Mouse (Mus musculus) hindbrain, embryonic 13.5 days (tissue): ENCODE data around the gene Fntb. TPM values are rescaled to one million over a fixed set of nuclear protein-coding genes. Genes with fewer than 3 reads are reported as not detected.

Source experiments
- ATAC-seq: fragments of 200-750 bp; cut with Nextera tagmentation; 2 replicates; pipeline ENCODE4 v1.8.0; 2017; ENCODE audit warnings: moderate TSS enrichment; ENCODE audit not compliant: low FRiP score
- H3K27ac ChIP-seq: fragments of 300-500 bp; sonication (generic); 2 replicates; pipeline ENCODE4 v1.5.1; 2015; ENCODE audit warnings: inconsistent platforms, mild to moderate bottlenecking, moderate library complexity
- H3K27me3 ChIP-seq: fragments of 300-500 bp; sonication (generic); 2 replicates; pipeline ENCODE4 v1.6.1; 2015; ENCODE audit warnings: mild to moderate bottlenecking, inconsistent platforms
- H3K36me3 ChIP-seq: fragments of 300-500 bp; sonication (generic); 2 replicates; pipeline ENCODE4 v1.6.1; 2015; ENCODE audit warnings: mild to moderate bottlenecking, inconsistent platforms
- H3K4me1 ChIP-seq: fragments of 300-500 bp; sonication (generic); replicated peaks from 2 replicates; pipeline ENCODE4 v1.6.1; 2015; ENCODE audit warnings: inconsistent platforms
- H3K4me2 ChIP-seq: fragments of 300-500 bp; sonication (generic); 2 replicates; pipeline ENCODE4 v1.6.1; 2015; ENCODE audit warnings: inconsistent platforms, mild to moderate bottlenecking, moderate library complexity
- H3K4me3 ChIP-seq: fragments of 300-500 bp; sonication (generic); 2 replicates; pipeline ENCODE4 v1.5.1; 2015; ENCODE audit warnings: mild to moderate bottlenecking, inconsistent platforms
- H3K9ac ChIP-seq: fragments of 300-500 bp; sonication (generic); 2 replicates; pipeline ENCODE4 v1.6.1; 2015; ENCODE audit warnings: mild to moderate bottlenecking, inconsistent platforms
- H3K9me3 ChIP-seq: fragments of 300-500 bp; sonication (generic); 2 replicates; pipeline ENCODE4 v1.6.1; 2016; ENCODE audit warnings: inconsistent platforms
- WGBS: fragments of 180-500 bp; shearing (Covaris S2); methylation state at CpG from one replicate; pipeline ENCODE4 v1.1.7; 2015; 5-methylcytosine and 5-hydroxymethylcytosine counted together
- polyA plus RNA-seq: library from polyadenylated mRNA; unstranded; fragments of >200 nt; fragmentation: Nextera tagmentation; extraction: Ambion mirVana; gene quantifications from 2 replicates; pipeline ENCODE4 v1.2.1, GENCODE M21; 2015

Gene Fntb
- 33.3 and 37.3 TPM in 2 replicates for polyA plus RNA-seq

DNA sequence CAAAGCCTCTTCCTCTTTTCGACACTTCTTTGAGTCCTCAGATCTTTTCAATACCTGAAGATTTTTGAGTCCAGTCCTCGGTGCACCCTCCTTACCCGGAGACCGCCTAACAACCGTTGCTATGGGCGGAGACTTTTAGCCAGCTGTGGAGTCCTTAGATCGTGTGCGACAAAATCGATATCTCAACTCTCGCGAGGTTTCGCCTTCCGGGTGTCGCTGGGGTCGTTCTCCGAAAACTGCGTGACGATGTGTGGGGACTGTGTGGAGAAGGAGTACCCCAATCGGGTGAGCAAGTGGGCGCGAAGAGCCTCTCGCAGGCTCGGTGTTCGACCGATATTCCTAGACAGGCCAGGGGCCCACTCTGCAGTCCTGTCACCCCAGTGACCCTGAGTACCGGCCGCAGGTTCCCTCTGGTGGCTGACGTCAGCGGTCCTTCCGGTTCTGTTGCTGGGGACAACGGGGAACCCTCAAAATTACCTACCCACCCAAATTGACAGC is at the start of gene Fntb, which contains the start of gene Churc1:
Fntb (plus strand) TSS at position 236 of the 498 bp plus-strand sequence.
Churc1 (plus strand) TSS at position 185 of the 498 bp plus-strand sequence.
- ATAC-seq = peak; percentile 97
- Histone ChIP-seq H3K27me3 (no peaks in the 10 kb centered on the region), H3K4me2 (peak within 1 kb of the TSS; percentile 66), H3K36me3 (no peaks in the 10 kb centered on the region), H3K9ac (peak within 1 kb of the TSS; percentile 84), H3K4me1 (peaks cover 13% of the 10 kb centered on the region), H3K27ac (peak within 1 kb of the TSS; percentile 88), H3K4me3 (peak within 1 kb of the TSS; percentile 63), H3K9me3 (no peaks in the 10 kb centered on the region)
- WGBS = under 1% methylated on average over 31 of the region's 31 CpGs

DNA sequence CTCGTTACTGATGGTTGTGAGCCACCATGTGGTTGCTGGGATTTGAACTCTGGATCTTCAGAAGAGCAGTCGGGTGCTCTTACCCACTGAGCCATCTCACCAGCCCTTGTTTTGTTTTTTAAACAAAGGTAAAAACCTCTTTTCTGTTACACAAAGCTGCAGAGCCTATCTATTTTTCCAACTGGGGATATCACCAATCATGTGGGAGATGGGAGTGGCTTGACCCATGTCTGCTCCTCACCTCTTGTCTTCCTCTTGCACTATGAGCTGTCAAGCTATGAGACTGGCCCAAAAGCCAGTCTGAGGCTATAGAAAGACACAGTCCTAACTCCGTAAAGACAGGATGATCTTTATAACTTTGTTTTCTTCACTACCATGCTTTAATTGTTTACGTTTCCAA is 47.0 kb upstream of the Fntb start:
- ATAC-seq = no peak
- Histone ChIP-seq H3K27ac (no peak overlapping the region), H3K4me3 (no peak overlapping the region), H3K4me2 (no peak overlapping the region), H3K4me1 (no peaks in the 10 kb centered on the region), H3K36me3 (no peaks in the 10 kb centered on the region), H3K9ac (no peak overlapping the region), H3K27me3 (peaks cover 7% of the 10 kb centered on the region), H3K9me3 (no peaks in the 10 kb centered on the region)
- WGBS = 85% methylated on average over 4 of the region's 4 CpGs

DNA sequence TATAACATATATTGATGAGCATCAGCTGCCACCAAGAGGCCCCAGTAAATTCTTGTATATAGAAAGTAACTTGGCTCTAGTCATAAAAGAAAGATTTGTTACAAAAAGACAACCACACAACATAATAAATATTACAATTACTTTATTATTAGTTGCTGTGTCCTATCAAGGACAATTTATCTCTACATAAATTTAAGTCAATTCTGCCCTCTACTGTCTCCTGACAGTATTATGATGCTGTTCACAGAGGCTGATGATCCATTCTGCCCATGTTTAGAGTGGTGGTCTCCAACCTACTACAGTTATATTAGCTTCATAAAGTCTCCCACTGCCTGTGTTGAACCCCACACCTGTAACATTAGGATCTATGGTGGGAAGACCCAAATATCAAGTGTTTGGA is 44.8 kb upstream of the Fntb start:
- H3K27ac ChIP-seq = no peak overlapping the region
- H3K27me3 ChIP-seq = no peaks in the 10 kb centered on the region
- H3K4me1 ChIP-seq = no peaks in the 10 kb centered on the region
- ATAC-seq = no peak
- H3K4me2 ChIP-seq = no peak overlapping the region
- no peak overlapping the region for H3K9ac ChIP-seq
- H3K36me3 ChIP-seq = no peaks in the 10 kb centered on the region
- no peak overlapping the region for H3K4me3 ChIP-seq
- no peaks in the 10 kb centered on the region for H3K9me3 ChIP-seq

DNA sequence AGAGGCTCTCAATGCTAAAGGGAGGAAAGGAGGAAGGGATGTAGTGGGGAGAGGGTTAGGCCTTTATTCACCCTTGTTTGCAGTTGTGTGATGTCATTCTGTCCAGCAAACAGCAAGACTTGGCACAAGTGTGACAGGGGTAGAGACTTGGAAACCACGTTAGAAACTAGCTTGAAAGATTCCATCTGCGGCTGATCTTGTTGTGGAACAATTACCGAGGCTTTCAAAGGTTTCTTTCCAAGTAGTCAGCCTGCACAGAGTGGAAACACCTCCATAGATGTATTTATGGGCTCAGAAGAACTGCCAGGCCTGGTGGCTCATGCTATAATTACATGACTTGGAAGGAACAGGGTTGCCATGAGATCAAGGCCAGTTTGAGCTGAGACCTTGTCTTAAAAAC is 43.4 kb upstream of the Fntb start:
- WGBS = 89% methylated on average over 3 of the region's 3 CpGs
- H3K4me1 ChIP-seq = no peaks in the 10 kb centered on the region

DNA sequence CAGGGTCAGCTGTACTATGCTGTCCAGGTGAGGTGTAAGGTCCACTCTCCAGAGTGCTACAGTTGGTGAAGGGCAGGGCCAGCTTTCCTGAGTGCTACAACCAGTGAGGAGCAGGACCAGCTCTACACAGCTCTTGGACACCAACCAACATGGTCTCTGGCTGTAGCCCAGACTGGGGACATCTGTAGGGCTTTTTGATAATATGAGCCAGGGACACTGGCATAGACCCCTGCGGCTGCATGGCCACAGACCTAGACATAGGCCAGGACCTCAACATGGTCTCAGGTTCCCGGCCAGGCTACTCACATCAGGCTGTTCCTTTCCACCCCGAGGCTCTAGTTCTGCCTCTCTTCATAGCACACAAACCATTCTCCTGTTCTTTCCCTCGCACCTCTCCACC is 37.4 kb upstream of the Fntb start:
- ATAC-seq = no peak
- 88% methylated on average over 4 of the region's 4 CpGs for WGBS
- H3K9ac ChIP-seq = no peak overlapping the region
- H3K9me3 ChIP-seq = no peaks in the 10 kb centered on the region
- H3K4me1 ChIP-seq = no peaks in the 10 kb centered on the region
- no peak overlapping the region for H3K4me3 ChIP-seq
- H3K4me2 ChIP-seq = no peak overlapping the region
- no peaks in the 10 kb centered on the region for H3K27me3 ChIP-seq
- no peaks in the 10 kb centered on the region for H3K36me3 ChIP-seq
- H3K27ac ChIP-seq = no peak overlapping the region

More for the DNA sequence above, 43.4 kb upstream of the Fntb start:
- Histone ChIP-seq H3K4me2 (no peak overlapping the region), H3K4me3 (no peak overlapping the region), H3K9ac (no peak overlapping the region), H3K27ac (peak overlapping the region; percentile 44; the same call in 1 of the 2 replicates), H3K27me3 (no peaks in the 10 kb centered on the region), H3K9me3 (no peaks in the 10 kb centered on the region), H3K36me3 (no peaks in the 10 kb centered on the region)
- ATAC-seq = no peak

DNA sequence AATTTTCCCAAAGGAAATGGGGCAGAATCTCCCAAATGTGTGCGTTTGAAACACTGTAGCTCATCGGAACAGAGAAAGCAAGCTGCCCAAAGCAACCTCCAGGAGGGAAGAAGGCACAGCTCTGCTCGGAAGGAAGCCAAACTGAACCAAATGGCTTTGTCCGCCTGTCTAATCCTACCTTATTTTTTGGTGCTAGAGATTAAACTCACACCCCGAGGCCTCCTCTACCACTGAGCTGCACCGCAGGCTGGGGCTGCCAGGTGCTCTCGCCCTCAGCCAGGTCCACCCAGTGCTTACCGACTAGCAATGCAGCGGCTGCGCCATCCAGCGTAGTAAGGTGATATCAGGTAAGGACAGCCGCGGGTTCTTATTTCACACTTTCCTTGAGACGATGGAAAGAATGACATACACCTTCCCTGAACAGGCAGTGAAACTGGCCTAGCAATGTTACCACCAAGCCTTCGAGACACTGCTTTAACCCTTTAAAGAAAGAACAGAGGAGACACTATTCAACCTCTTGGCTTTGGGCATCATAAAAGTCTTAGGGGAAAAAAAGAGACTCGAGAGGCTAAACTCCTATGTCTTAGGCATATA is 14.4 kb upstream of the Fntb start:
- Histone ChIP-seq H3K27ac (no peak overlapping the region), H3K4me1 (no peaks in the 10 kb centered on the region), H3K36me3 (no peaks in the 10 kb centered on the region), H3K4me2 (no peak overlapping the region), H3K27me3 (no peaks in the 10 kb centered on the region), H3K9me3 (no peaks in the 10 kb centered on the region), H3K4me3 (no peak overlapping the region), H3K9ac (no peak overlapping the region)
- 83% methylated on average over 16 of the region's 16 CpGs for WGBS
- ATAC-seq = no peak

DNA sequence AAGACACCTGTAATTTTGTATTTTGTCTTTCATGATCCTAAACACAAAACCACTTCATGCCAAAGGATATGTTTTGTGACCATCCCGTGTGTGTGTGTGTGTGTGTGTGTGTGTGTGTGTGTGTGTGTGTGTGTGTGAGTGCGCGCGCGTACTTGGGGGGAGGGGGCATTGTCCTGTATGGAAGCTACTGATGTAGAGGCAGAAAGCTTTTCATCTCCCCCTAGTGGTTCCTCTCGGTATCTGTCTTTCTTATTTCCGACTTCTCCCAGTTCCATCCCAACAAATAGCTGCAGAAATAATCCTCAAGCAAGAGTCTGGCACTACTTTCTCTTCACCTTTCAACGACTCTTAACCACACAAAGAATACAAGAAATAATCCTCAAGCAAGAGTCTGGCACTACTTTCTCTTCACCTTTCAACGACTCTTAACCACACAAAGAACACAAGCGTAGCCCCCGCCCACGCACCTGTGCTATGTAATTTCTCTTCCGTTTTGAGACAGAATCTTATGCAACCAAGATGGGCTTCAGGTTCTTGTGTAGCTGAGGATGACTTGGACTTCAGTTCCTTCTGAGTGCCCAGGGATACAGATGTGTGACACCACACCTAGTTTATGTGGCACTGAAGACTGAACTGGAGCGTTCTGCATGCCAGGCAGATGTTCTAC is 12.6 kb upstream of the Fntb start:
- Histone ChIP-seq H3K9me3 (no peaks in the 10 kb centered on the region), H3K27ac (no peak overlapping the region), H3K4me3 (no peak overlapping the region), H3K4me2 (no peak overlapping the region), H3K36me3 (no peaks in the 10 kb centered on the region), H3K27me3 (no peaks in the 10 kb centered on the region), H3K4me1 (no peaks in the 10 kb centered on the region), H3K9ac (no peak overlapping the region)
- no peak for ATAC-seq
- 46% methylated on average over 14 of the region's 14 CpGs for WGBS

DNA sequence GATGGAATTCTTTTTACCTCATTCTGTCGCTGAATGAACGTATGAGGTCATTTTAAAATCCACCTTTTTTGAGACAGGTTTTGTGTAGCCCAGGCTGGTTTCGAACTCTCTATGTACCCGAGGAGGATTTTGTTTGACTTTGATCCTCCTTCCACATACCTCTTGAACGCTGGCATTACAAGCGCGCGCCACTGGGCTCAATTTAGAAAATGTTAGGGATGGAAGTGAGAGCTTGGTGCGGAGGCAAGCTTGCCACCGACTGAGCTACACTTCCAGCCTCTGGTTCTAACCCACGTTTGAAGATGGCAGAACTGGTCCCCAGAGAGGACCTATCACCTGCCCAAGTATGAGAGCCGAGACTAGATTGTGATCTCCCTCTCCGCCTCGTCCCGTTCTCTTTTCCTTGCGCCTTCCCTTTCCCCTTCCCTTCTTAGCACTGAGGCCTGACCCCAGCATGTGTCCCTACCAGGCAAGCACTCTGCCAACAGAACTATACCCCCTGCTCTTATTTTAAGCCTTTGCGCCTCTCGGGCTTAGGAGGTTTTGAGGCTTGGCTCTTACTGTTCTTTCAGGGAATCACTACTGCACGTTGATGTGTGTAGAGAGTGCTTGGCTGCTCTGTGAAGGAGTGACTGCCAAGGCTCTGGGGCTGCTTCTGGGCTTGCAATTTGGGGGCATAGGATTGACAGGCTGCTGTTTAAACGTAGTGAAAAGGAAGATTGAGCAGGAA is 677 bp downstream of the Fntb start:
- peak overlapping the region; percentile 88 for H3K27ac ChIP-seq
- 33% methylated on average over 20 of the region's 20 CpGs for WGBS
- no peaks in the 10 kb centered on the region for H3K36me3 ChIP-seq
- no peaks in the 10 kb centered on the region for H3K9me3 ChIP-seq
- peak overlapping the region; percentile 63 for H3K4me3 ChIP-seq
- peak overlapping the region; percentile 84 for H3K9ac ChIP-seq
- no peaks in the 10 kb centered on the region for H3K27me3 ChIP-seq
- peak overlapping the region; percentile 66 for H3K4me2 ChIP-seq
- no peak; the same call in 1 of the 2 replicates for ATAC-seq
- peaks cover 13% of the 10 kb centered on the region for H3K4me1 ChIP-seq

DNA sequence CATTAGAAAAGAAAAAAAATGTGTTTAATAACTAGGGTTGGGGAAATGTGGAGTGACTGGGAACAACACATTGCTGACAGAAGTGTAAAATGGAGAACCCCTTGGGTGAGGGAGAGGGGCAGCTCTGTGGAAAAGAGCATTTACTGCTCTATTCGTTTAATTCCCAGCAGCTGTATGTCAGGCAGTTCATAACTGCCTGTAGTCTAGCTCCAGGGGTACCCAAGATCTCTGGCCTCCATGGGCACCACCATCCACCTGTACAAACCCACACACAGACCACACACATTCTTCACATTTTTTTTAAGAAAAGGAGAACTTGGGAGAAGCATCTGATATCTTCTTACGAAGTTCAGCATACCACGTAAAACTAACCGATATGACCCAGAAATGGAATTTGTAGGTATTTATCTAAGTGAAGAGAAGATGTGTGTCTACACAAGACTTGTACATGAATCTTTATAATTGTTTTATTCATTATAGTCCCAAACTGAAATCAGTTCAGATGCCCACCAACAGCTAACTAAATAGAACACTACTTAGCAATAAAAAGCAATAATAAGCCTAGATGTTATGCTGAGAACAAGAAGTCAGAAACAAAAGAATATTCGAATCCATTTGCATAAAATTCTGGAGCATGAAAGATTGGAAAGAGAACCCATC is 5.6 kb downstream of the Fntb start:
- no peaks in the 10 kb centered on the region for H3K27me3 ChIP-seq

DNA sequence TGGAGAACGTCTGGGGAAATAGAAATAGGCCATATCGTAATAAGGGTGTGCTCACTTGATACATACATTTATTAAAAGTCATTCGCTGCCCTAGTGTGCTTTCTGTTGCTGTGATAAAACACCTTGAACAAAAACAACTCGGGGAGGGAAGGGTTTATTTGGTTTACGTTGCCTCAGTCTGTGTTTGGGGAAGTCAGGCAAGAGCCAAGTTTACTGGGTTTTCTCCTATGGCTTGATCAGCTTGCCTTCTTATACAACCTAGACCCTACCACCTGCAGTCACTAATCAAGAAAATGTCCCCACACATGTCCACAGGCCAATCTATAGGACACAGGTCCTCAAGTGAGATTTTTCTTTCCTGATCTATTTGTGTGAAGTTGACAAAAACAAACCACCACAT is 6.2 kb downstream of the Fntb start:
- ATAC-seq = no peak
- H3K4me3 ChIP-seq = no peak overlapping the region
- 88% methylated on average over 5 of the region's 5 CpGs for WGBS

More for the DNA sequence above, 5.6 kb downstream of the Fntb start:
- no peak overlapping the region for H3K4me3 ChIP-seq
- peaks cover 11% of the 10 kb centered on the region for H3K4me1 ChIP-seq
- 0 out of 2 replicates have a peak, but pooled peaks cover 1% of the 10 kb centered on the region for H3K36me3 ChIP-seq
- WGBS = 87% methylated on average over 5 of the region's 5 CpGs
- no peaks in the 10 kb centered on the region for H3K9me3 ChIP-seq
- no peak overlapping the region for H3K9ac ChIP-seq
- H3K4me2 ChIP-seq = no peak overlapping the region
- no peak overlapping the region for H3K27ac ChIP-seq
- ATAC-seq = no peak

DNA sequence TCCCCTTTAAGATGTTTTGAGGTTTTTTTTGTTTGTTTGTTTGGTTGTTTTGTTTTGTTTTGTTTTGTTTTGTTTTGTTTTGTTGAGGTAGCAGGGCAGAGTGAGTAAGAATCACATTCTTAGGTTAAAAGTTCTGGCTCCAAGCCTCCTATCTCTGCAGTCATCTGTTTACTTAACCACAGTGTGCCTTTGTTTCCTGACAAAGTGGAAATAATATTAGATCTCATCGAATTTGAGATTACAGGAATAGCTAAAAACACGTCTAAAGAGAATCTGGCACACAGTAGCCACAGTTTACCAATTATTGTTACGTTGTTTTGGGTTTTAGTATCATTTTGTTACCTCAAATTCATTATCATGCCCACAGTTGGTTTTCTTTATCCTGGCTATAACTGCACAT is 9.3 kb downstream of the Fntb start:
- Histone ChIP-seq H3K9me3 (no peaks in the 10 kb centered on the region), H3K27ac (no peak overlapping the region), H3K27me3 (no peaks in the 10 kb centered on the region), H3K9ac (no peak overlapping the region), H3K4me1 (no peaks in the 10 kb centered on the region), H3K36me3 (peaks cover 7% of the 10 kb centered on the region; the same call in 1 of the 2 replicates), H3K4me2 (no peak overlapping the region), H3K4me3 (no peak overlapping the region)
- no peak for ATAC-seq
- WGBS = 83% methylated on average over 3 of the region's 3 CpGs

More for the DNA sequence above, 6.2 kb downstream of the Fntb start:
- no peaks in the 10 kb centered on the region for H3K9me3 ChIP-seq
- no peak overlapping the region for H3K27ac ChIP-seq
- peaks cover 5% of the 10 kb centered on the region; the same call in 1 of the 2 replicates for H3K4me1 ChIP-seq
- no peaks in the 10 kb centered on the region for H3K27me3 ChIP-seq
- H3K9ac ChIP-seq = no peak overlapping the region
- H3K4me2 ChIP-seq = no peak overlapping the region
- 0 out of 2 replicates have a peak, but pooled peaks cover 4% of the 10 kb centered on the region for H3K36me3 ChIP-seq

DNA sequence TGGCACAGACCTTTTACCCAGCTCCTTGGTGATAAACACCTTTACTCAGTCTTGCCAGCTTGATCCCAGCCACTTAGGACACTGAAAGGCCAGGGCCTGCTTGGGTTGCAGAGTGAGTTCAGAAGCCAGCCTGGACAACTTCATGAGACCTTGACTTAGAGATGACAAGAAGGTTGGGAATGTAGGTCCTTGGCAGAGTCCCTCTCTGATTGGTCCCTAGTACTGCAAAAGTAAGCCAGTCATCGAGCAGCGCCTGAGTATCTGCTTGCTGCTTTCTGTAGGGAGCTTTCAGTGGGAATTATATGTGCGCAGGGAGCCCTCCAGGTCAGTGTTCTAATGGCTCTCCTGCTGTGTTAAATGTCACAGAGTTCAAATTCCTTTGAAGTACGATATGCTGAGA is 9.7 kb downstream of the Fntb start:
- WGBS = 69% methylated on average over 4 of the region's 4 CpGs
- Histone ChIP-seq H3K36me3 (peaks cover 10% of the 10 kb centered on the region), H3K4me1 (no peaks in the 10 kb centered on the region), H3K27me3 (no peaks in the 10 kb centered on the region), H3K4me2 (no peak overlapping the region), H3K9ac (no peak overlapping the region), H3K4me3 (no peak overlapping the region), H3K9me3 (no peaks in the 10 kb centered on the region), H3K27ac (no peak overlapping the region)
- no peak for ATAC-seq
